Comparison of ENCODE assay signal across 20 mouse cellular contexts in the genomic region with DNA sequence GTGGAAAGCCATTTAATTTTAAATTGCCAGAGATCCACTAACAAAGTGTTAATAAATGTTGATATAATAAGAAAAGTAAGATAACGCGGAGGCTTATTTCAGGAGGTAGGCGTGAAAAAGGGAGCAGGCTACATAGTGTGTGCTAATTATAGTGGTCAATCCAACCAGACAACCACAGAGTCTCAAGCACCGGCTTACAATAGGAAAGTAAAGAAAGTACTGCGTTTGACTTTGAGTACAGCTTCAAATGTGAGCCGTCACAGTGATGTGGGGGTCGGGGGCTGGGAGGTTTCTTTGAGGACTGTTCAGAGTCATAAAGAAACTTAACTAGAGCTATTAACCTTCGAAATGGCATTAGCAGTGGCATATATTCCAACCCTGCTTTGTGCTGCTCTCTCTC.
DNase-seq lines count a peak whose midpoint lies in the region; ATAC-seq lines count a peak whose summit lies in the region.
"Had no signal": no experiment of that assay in that cellular context is flagged by ENCODE, and none has a peak within 500 bp of the region (broad histone marks: within the 10 kb centered on the region; RNA-seq: fewer than 3 reads in every experiment).

No protein-coding gene starts in this region.

- ATAC-seq in heart, embryonic 16.5 days (replicated peaks; ENCODE audit: extremely low read depth, insufficient read depth, low FRiP score) = no peak
- ATAC-seq in forebrain, embryonic 12.5 days (ENCODE audit: low FRiP score) = peak; percentile 54; the same call in 1 of the 2 replicates
- peak; percentile 66; the same call in 1 of the 2 replicates for ATAC-seq in limb, embryonic 12.5 days (ENCODE audit: insufficient number of reproducible peaks, insufficient read depth, low FRiP score, low TSS enrichment, low read depth)
- ATAC-seq in hindbrain, embryonic 13.5 days (ENCODE audit: low FRiP score) = no peak
- ATAC-seq: hindbrain, embryonic 16.5 days; intestine, embryonic 16.5 days had no signal

- no peak overlapping the region for H3K27ac ChIP-seq in heart, embryonic 16.5 days (ENCODE audit: low read length)
- no peak overlapping the region for H3K27ac ChIP-seq in forebrain, embryonic 12.5 days
- H3K27ac ChIP-seq in limb, embryonic 12.5 days = no peak overlapping the region
- H3K27ac ChIP-seq in hindbrain, embryonic 13.5 days = no peak overlapping the region
- H3K27ac ChIP-seq: liver, embryonic 13.5 days; neural tube, embryonic 15.5 days had no signal

- no peaks in the 10 kb centered on the region for H3K9me3 ChIP-seq in heart, embryonic 16.5 days (replicated peaks; ENCODE audit: control insufficient read depth, low read length)
- no peaks in the 10 kb centered on the region for H3K9me3 ChIP-seq in forebrain, embryonic 12.5 days
- H3K9me3 ChIP-seq in limb, embryonic 12.5 days = no peaks in the 10 kb centered on the region
- H3K9me3 ChIP-seq in hindbrain, embryonic 13.5 days = no peaks in the 10 kb centered on the region
- H3K9me3 ChIP-seq: liver, embryonic 13.5 days; neural tube, embryonic 15.5 days had no signal

- H3K9ac ChIP-seq in heart, embryonic 16.5 days (ENCODE audit: low read length) = no peak overlapping the region
- H3K9ac ChIP-seq in forebrain, embryonic 12.5 days = no peak overlapping the region
- H3K9ac ChIP-seq in limb, embryonic 12.5 days (replicated peaks) = no peak overlapping the region
- H3K9ac ChIP-seq in hindbrain, embryonic 13.5 days = no peak overlapping the region
- H3K9ac ChIP-seq: liver, embryonic 13.5 days; lung, embryonic 14.5 days; neural tube, embryonic 15.5 days had no signal

- no peaks in the 10 kb centered on the region for H3K4me1 ChIP-seq in heart, embryonic 16.5 days (ENCODE audit: control insufficient read depth, insufficient read depth, low read length)
- 0 out of 2 replicates have a peak, but pooled peaks cover 4% of the 10 kb centered on the region for H3K4me1 ChIP-seq in forebrain, embryonic 12.5 days
- no peaks in the 10 kb centered on the region; the same call in 1 of the 2 replicates for H3K4me1 ChIP-seq in limb, embryonic 12.5 days (replicated peaks)
- H3K4me1 ChIP-seq in hindbrain, embryonic 13.5 days (replicated peaks) = no peaks in the 10 kb centered on the region
- H3K4me1 ChIP-seq: liver, embryonic 13.5 days; neural tube, embryonic 15.5 days had no signal

- WGBS in heart, embryonic 16.5 days = 44% methylated on average over 8 of the region's 8 CpGs
- WGBS in forebrain, embryonic 12.5 days = 25% methylated on average over 8 of the region's 8 CpGs
- 44% methylated on average over 8 of the region's 8 CpGs for WGBS in limb, embryonic 12.5 days
- 70% methylated on average over 8 of the region's 8 CpGs for WGBS in hindbrain, embryonic 13.5 days

- no peak for DNase-seq in heart, postnatal 25 days (ENCODE audit: low spot score)
- DNase-seq in brain, adult 2 months (ENCODE audit: low read depth, low spot score) = peak; percentile 19
- DNase-seq in spleen, postnatal 36 days (ENCODE audit: low spot score in 2 of 2) = no peak
- DNase-seq: cerebellum, adult 11 months; cerebellum, postnatal 10 days; heart, postnatal 36 days; kidney, postnatal 36 days; left cerebral cortex, postnatal 4 days; liver, embryonic 13.5 days; lung, postnatal 36 days; spleen, adult 18-20 months; thymus, adult 18-20 months had no signal

- intact Hi-C loops in heart, postnatal 25 days (cut with DNase I) = no loop called here

- H3K4me2 ChIP-seq in heart, embryonic 16.5 days (ENCODE audit: low read depth, low read length) = peak overlapping the region; percentile 53
- H3K4me2 ChIP-seq in forebrain, embryonic 12.5 days = no peak overlapping the region
- no peak overlapping the region for H3K4me2 ChIP-seq in limb, embryonic 12.5 days
- H3K4me2 ChIP-seq in hindbrain, embryonic 13.5 days = no peak overlapping the region
- H3K4me2 ChIP-seq: liver, embryonic 13.5 days; lung, embryonic 14.5 days; neural tube, embryonic 15.5 days had no signal

- peak overlapping the region; percentile 12; the same call in 1 of the 2 replicates for H3K4me3 ChIP-seq in heart, embryonic 16.5 days (ENCODE audit: low read length)
- H3K4me3 ChIP-seq in forebrain, embryonic 12.5 days (replicated peaks) = no peak overlapping the region
- no peak overlapping the region for H3K4me3 ChIP-seq in limb, embryonic 12.5 days (replicated peaks)
- no peak overlapping the region for H3K4me3 ChIP-seq in hindbrain, embryonic 13.5 days
- H3K4me3 ChIP-seq: liver, embryonic 13.5 days; neural tube, embryonic 15.5 days had no signal

- no peaks in the 10 kb centered on the region for H3K36me3 ChIP-seq in heart, embryonic 16.5 days (ENCODE audit: control insufficient read depth, insufficient read depth)
- H3K36me3 ChIP-seq in forebrain, embryonic 12.5 days (replicated peaks) = no peaks in the 10 kb centered on the region
- no peaks in the 10 kb centered on the region for H3K36me3 ChIP-seq in limb, embryonic 12.5 days
- H3K36me3 ChIP-seq in hindbrain, embryonic 13.5 days = no peaks in the 10 kb centered on the region
- H3K36me3 ChIP-seq: liver, embryonic 13.5 days; neural tube, embryonic 15.5 days had no signal

- no peaks in the 10 kb centered on the region for H3K27me3 ChIP-seq in heart, embryonic 16.5 days (ENCODE audit: control insufficient read depth, insufficient read depth, low read length)
- no peaks in the 10 kb centered on the region for H3K27me3 ChIP-seq in forebrain, embryonic 12.5 days
- H3K27me3 ChIP-seq in limb, embryonic 12.5 days = no peaks in the 10 kb centered on the region
- no peaks in the 10 kb centered on the region for H3K27me3 ChIP-seq in hindbrain, embryonic 13.5 days
- H3K27me3 ChIP-seq: liver, embryonic 13.5 days; neural tube, embryonic 15.5 days had no signal

Comparison
In these comparisons a context has a peak if more than half of its experiments do, and no peak if none do; other contexts are left out.
1. ATAC-seq: peak in forebrain, embryonic 12.5 days (single experiment) and limb, embryonic 12.5 days (single experiment); none in heart, embryonic 16.5 days (single experiment) and hindbrain, embryonic 13.5 days (single experiment).